Mouse (Mus musculus) forebrain, embryonic 13.5 days (tissue): ENCODE measurements around the gene Upb1. TPM values are rescaled to one million over a fixed set of nuclear protein-coding genes. Genes with fewer than 3 reads are reported as not detected.
"Not testable (repeated sequence)": the region's sequence is repeated elsewhere in the genome, so short reads cannot be mapped to it uniquely, and the experiment has no call there.

Experiments used
- ATAC-seq: fragments of 200-750 bp; cut with Nextera tagmentation; 2 replicates; pipeline ENCODE4 v1.8.0; 2017
- H3K27ac ChIP-seq: fragments of 300-500 bp; sonication (generic); 2 replicates; pipeline ENCODE4 v1.5.1; 2015; ENCODE audit warnings: inconsistent platforms, mild to moderate bottlenecking, moderate library complexity
- H3K27me3 ChIP-seq: fragments of 300-500 bp; sonication (generic); 2 replicates; pipeline ENCODE4 v1.6.1; 2015; ENCODE audit warnings: mild to moderate bottlenecking, inconsistent platforms
- H3K36me3 ChIP-seq: fragments of 300-500 bp; sonication (generic); 2 replicates; pipeline ENCODE4 v1.6.1; 2015; ENCODE audit warnings: mild to moderate bottlenecking, inconsistent platforms; ENCODE audit not compliant: poor library complexity, severe bottlenecking
- H3K4me1 ChIP-seq: fragments of 300-500 bp; sonication (generic); 2 replicates; pipeline ENCODE4 v1.6.1; 2015; ENCODE audit warnings: inconsistent platforms
- H3K4me2 ChIP-seq: fragments of 300-500 bp; sonication (generic); 2 replicates; pipeline ENCODE4 v1.6.1; 2015; ENCODE audit warnings: inconsistent platforms, mild to moderate bottlenecking, moderate library complexity
- H3K4me3 ChIP-seq: fragments of 300-500 bp; sonication (generic); 2 replicates; pipeline ENCODE4 v1.5.1; 2015; ENCODE audit warnings: mild to moderate bottlenecking, inconsistent platforms
- H3K9ac ChIP-seq: fragments of 300-500 bp; sonication (generic); 2 replicates; pipeline ENCODE4 v1.6.1; 2015; ENCODE audit warnings: mild to moderate bottlenecking, inconsistent platforms
- H3K9me3 ChIP-seq: fragments of 300-500 bp; sonication (generic); replicated peaks from 2 replicates; pipeline ENCODE4 v1.6.1; 2016; ENCODE audit warnings: inconsistent platforms
- WGBS: fragments of 180-500 bp; shearing (Covaris S2); methylation state at CpG from one replicate; pipeline ENCODE4 v1.1.7; 2015; 5-methylcytosine and 5-hydroxymethylcytosine counted together
- polyA plus RNA-seq: library from polyadenylated mRNA; unstranded; fragments of >200 nt; fragmentation: Nextera tagmentation; extraction: Ambion mirVana; gene quantifications from 2 replicates; pipeline ENCODE4 v1.2.1, GENCODE M21; 2015

Upb1 gene
- polyA plus RNA-seq, 1 experiment from 2014 or later: not detected

- no peak for ATAC-seq
- no peak overlapping the region for H3K4me2 ChIP-seq
- H3K36me3 ChIP-seq: no peaks in the 10 kb centered on the region
- no peaks in the 10 kb centered on the region for H3K27me3 ChIP-seq
- no peak overlapping the region for H3K4me3 ChIP-seq
- no peaks in the 10 kb centered on the region for H3K9me3 ChIP-seq
- H3K9ac ChIP-seq: no peak overlapping the region
- H3K27ac ChIP-seq: no peak overlapping the region
- no peaks in the 10 kb centered on the region for H3K4me1 ChIP-seq
- WGBS: 84% methylated on average over 6 of the region's 6 CpGs
These were observed 65.1 kb downstream of the Upb1 start for GRCm38 (mm10) chr10:75465781-75466550.

- Histone ChIP-seq H3K9ac (no peak overlapping the region), H3K9me3 (no peaks in the 10 kb centered on the region), H3K4me3 (no peak overlapping the region), H3K36me3 (no peaks in the 10 kb centered on the region), H3K27me3 (no peaks in the 10 kb centered on the region), H3K4me2 (no peak overlapping the region), H3K4me1 (0 out of 2 replicates have a peak, but pooled peaks cover 7% of the 10 kb centered on the region), H3K27ac (no peak overlapping the region)
- 73% methylated on average over 8 of the region's 8 CpGs for WGBS
- ATAC-seq: no peak
These were observed 72.5 kb downstream of the Upb1 start for GRCm38 (mm10) chr10:75473411-75473810.

GRCm38 (mm10) chr10:75474571-75474970, 73.7 kb downstream of the Upb1 start:
- H3K27ac ChIP-seq: peak overlapping the region; percentile 32; the same call in 1 of the 2 replicates

GRCm38 (mm10) chr10:75475139-75475850, 74.4 kb downstream of the Upb1 start:
- 32% methylated on average over 5 of the region's 6 CpGs for WGBS
- H3K4me3 ChIP-seq, H3K27me3 ChIP-seq, H3K9me3 ChIP-seq, H3K9ac ChIP-seq, H3K4me1 ChIP-seq, H3K4me2 ChIP-seq, H3K36me3 ChIP-seq: not testable (repeated sequence)
- 0 out of 2 replicates have a peak overlapping the region, but pooled peaks have one; percentile 32 for H3K27ac ChIP-seq
- peak; percentile 58 for ATAC-seq

More at GRCm38 (mm10) chr10:75474571-75474970, 73.7 kb downstream of the Upb1 start:
- WGBS: 55% methylated on average over 5 of the region's 5 CpGs
- 0 out of 2 replicates have a peak, but pooled peaks cover 7% of the 10 kb centered on the region for H3K4me1 ChIP-seq
- no peak overlapping the region for H3K4me3 ChIP-seq
- no peak for ATAC-seq
- no peaks in the 10 kb centered on the region for H3K27me3 ChIP-seq
- H3K9me3 ChIP-seq: no peaks in the 10 kb centered on the region
- no peaks in the 10 kb centered on the region for H3K36me3 ChIP-seq
- H3K9ac ChIP-seq: no peak overlapping the region
- no peak overlapping the region for H3K4me2 ChIP-seq

- no peak for ATAC-seq
- no peak overlapping the region for H3K27ac ChIP-seq
- no peak overlapping the region for H3K9ac ChIP-seq
- no peaks in the 10 kb centered on the region for H3K36me3 ChIP-seq
- 0 out of 2 replicates have a peak, but pooled peaks cover 7% of the 10 kb centered on the region for H3K4me1 ChIP-seq
- H3K9me3 ChIP-seq: no peaks in the 10 kb centered on the region
- H3K4me3 ChIP-seq: no peak overlapping the region
- H3K4me2 ChIP-seq: no peak overlapping the region
- WGBS: 88% methylated on average over 9 of the region's 9 CpGs
- H3K27me3 ChIP-seq: no peaks in the 10 kb centered on the region
These were observed 76.1 kb downstream of the Upb1 start for GRCm38 (mm10) chr10:75477034-75477433.

GRCm38 (mm10) chr10:75479955-75480354, 79.0 kb downstream of the Upb1 start:
- Histone ChIP-seq H3K27me3 (no peaks in the 10 kb centered on the region), H3K27ac (no peak overlapping the region), H3K4me3 (no peak overlapping the region), H3K9me3 (no peaks in the 10 kb centered on the region), H3K9ac (no peak overlapping the region), H3K4me2 (no peak overlapping the region), H3K4me1 (0 out of 2 replicates have a peak, but pooled peaks cover 2% of the 10 kb centered on the region), H3K36me3 (no peaks in the 10 kb centered on the region)
- no peak for ATAC-seq
- WGBS: 87% methylated on average over 2 of the region's 2 CpGs

GRCm38 (mm10) chr10:75481703-75482102, 80.8 kb downstream of the Upb1 start:
- 89% methylated on average over 4 of the region's 4 CpGs for WGBS
- Histone ChIP-seq H3K4me3 (no peak overlapping the region), H3K4me1 (no peaks in the 10 kb centered on the region), H3K27ac (no peak overlapping the region), H3K9me3 (no peaks in the 10 kb centered on the region), H3K4me2 (no peak overlapping the region), H3K27me3 (no peaks in the 10 kb centered on the region), H3K36me3 (no peaks in the 10 kb centered on the region), H3K9ac (no peak overlapping the region)
- ATAC-seq: no peak

GRCm38 (mm10) chr10:75482271-75482670, 81.4 kb downstream of the Upb1 start:
- H3K9ac ChIP-seq: no peak overlapping the region
- H3K4me1 ChIP-seq: no peaks in the 10 kb centered on the region
- 93% methylated on average over 5 of the region's 5 CpGs for whole genome bisulfite sequencing
- H3K36me3 ChIP-seq: no peaks in the 10 kb centered on the region
- no peaks in the 10 kb centered on the region for H3K27me3 ChIP-seq
- no peak for ATAC-seq
- no peak overlapping the region for H3K4me2 ChIP-seq
- no peak overlapping the region for H3K27ac ChIP-seq
- no peak overlapping the region for H3K4me3 ChIP-seq
- H3K9me3 ChIP-seq: no peaks in the 10 kb centered on the region

- Histone ChIP-seq H3K9ac (no peak overlapping the region), H3K27ac (no peak overlapping the region), H3K9me3 (no peaks in the 10 kb centered on the region), H3K4me3 (no peak overlapping the region), H3K4me1 (no peaks in the 10 kb centered on the region), H3K4me2 (no peak overlapping the region), H3K27me3 (no peaks in the 10 kb centered on the region), H3K36me3 (no peaks in the 10 kb centered on the region)
- no peak for ATAC-seq
- WGBS: 89% methylated on average over 11 of the region's 11 CpGs
These were observed 82.1 kb downstream of the Upb1 start for GRCm38 (mm10) chr10:75482919-75483483.

GRCm38 (mm10) chr10:75484066-75484465, 83.2 kb downstream of the Upb1 start:
- H3K36me3 ChIP-seq: no peaks in the 10 kb centered on the region
- no peak for ATAC-seq
- H3K27me3 ChIP-seq: no peaks in the 10 kb centered on the region
- 89% methylated on average over 6 of the region's 6 CpGs for WGBS
- no peak overlapping the region for H3K4me2 ChIP-seq
- H3K27ac ChIP-seq: no peak overlapping the region
- H3K9me3 ChIP-seq: no peaks in the 10 kb centered on the region
- no peaks in the 10 kb centered on the region for H3K4me1 ChIP-seq
- no peak overlapping the region for H3K9ac ChIP-seq
- no peak overlapping the region for H3K4me3 ChIP-seq

GRCm38 (mm10) chr10:75484767-75485166, 83.9 kb downstream of the Upb1 start:
- Histone ChIP-seq H3K4me3 (no peak overlapping the region), H3K9me3 (no peaks in the 10 kb centered on the region), H3K36me3 (no peaks in the 10 kb centered on the region), H3K27ac (no peak overlapping the region), H3K4me1 (no peaks in the 10 kb centered on the region), H3K27me3 (no peaks in the 10 kb centered on the region), H3K4me2 (no peak overlapping the region), H3K9ac (no peak overlapping the region)
- no peak for ATAC-seq
- WGBS: 82% methylated on average over 6 of the region's 6 CpGs
